Mouse (Mus musculus) thymus, adult 2 months (tissue): ENCODE data around the gene Gm10197. TPM values are rescaled to one million over a fixed set of nuclear protein-coding genes. Genes with fewer than 3 reads are reported as not detected.

Source experiments
- DNase-seq: peaks from one replicate; pipeline ENCODE4 v3.0.0; 2021
- H3K27ac ChIP-seq: fragments of 200-500 bp; 2 replicates; pipeline ENCODE4 v1.5.1; 2012; ENCODE audit warnings: low read length, control low read depth; ENCODE audit not compliant: control insufficient read depth, insufficient read depth
- H3K27me3 ChIP-seq: fragments of 200-500 bp; 2 replicates; pipeline ENCODE4 v1.6.1; 2012; ENCODE audit warnings: mild to moderate bottlenecking, low read length, moderate library complexity, mixed read lengths; ENCODE audit not compliant: control insufficient read depth, insufficient read depth
- H3K36me3 ChIP-seq: fragments of 200-500 bp; 2 replicates; pipeline ENCODE4 v1.6.1; 2012; ENCODE audit warnings: mild to moderate bottlenecking, low read length, moderate library complexity; ENCODE audit not compliant: control insufficient read depth, insufficient read depth
- H3K4me1 ChIP-seq: fragments of 200-500 bp; replicated peaks from 2 replicates; pipeline ENCODE4 v1.6.1; 2012; ENCODE audit warnings: low read length; ENCODE audit not compliant: control insufficient read depth, insufficient read depth
- H3K4me3 ChIP-seq: fragments of 200-500 bp; 2 replicates; pipeline ENCODE4 v1.5.1; 2012; ENCODE audit warnings: mild to moderate bottlenecking, low read length, control low read depth, moderate library complexity; ENCODE audit not compliant: control insufficient read depth, insufficient read depth
- CTCF ChIP-seq: fragments of 200-500 bp; IDR thresholded peaks from 2 replicates; pipeline ENCODE4 v1.5.1; 2012; ENCODE audit warnings: mild to moderate bottlenecking, control low read depth, low read length, moderate library complexity, borderline replicate concordance; ENCODE audit not compliant: control insufficient read depth, poor library complexity, insufficient read depth; ENCODE audit errors: extremely low read depth
- POLR2A ChIP-seq: fragments of 200-500 bp; IDR thresholded peaks from 2 replicates; pipeline ENCODE4 v1.6.1; 2012; ENCODE audit warnings: mild to moderate bottlenecking, low read length, control low read depth, moderate library complexity; ENCODE audit not compliant: control insufficient read depth, poor library complexity, insufficient read depth; ENCODE audit errors: extremely low read depth
- WGBS: fragments of 180-500 bp; shearing (Covaris S2); methylation state at CpG from one replicate; pipeline ENCODE4 v1.1.7; 2018; 5-methylcytosine and 5-hydroxymethylcytosine counted together
- polyA plus RNA-seq: library from polyadenylated mRNA; depleted of rRNA; stranded (reverse); fragments of >200 nt; gene quantifications from 2 replicates; pipeline ENCODE4 v1.2.3, GENCODE M21; 2012; rRNA removed

The Gm10197 gene
- polyA plus RNA-seq, 1 experiment: not detected

DNA sequence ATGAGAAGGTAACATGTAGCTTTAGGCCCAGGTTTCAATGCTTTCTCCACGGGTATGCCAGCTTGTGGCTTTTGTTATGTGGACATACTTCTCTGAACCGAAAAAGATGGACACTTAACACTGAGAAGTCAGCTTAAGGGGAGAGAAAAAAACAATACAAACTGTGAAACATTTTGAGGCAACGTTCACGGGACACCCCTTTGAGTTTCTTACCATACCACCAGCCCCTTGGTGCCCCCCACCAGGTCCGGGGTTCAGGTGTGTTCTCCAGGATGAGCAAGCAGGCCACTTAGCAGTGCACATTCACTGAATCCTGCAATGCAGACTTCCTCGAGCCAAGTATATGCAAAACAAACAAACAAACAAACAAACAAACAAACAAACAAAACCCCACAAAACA is 46.7 kb downstream of the Gm10197 start:
- peaks cover 9% of the 10 kb centered on the region for H3K4me1 ChIP-seq
- H3K4me3 ChIP-seq: no peak overlapping the region
- no peak for TF ChIP-seq CTCF
- no peak for TF ChIP-seq POLR2A
- H3K27ac ChIP-seq: no peak overlapping the region
- H3K36me3 ChIP-seq: no peaks in the 10 kb centered on the region
- no peak for DNase-seq
- 85% methylated on average over 6 of the region's 6 CpGs for WGBS
- no peaks in the 10 kb centered on the region for H3K27me3 ChIP-seq

DNA sequence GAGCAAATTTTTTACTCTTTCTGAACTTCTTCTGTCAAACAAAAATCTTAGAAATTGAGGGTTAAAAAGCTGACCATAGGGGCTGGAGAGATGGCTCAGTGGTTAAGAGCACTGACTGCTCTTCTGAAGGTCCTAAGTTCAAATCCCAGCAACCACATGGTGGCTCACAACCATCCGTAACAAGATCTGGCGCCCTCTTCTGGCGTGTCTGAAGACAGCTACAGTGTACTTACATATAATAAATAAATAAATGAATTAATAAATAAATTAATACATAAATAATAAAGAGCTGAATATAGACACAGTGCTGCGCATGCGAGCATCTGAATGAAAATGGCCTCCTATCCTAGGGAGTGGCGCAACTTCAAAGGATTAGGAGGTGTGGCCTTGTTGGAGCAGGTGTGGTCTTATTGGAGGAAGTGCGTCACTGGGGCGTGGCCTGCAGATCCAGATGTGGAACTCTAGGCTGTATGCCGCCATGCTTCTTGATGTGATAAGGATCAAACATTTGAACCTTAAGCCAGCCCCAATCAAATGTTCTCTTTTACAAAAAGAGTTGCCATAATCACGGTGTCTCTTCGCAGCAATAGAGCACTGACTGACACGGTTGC is 49.0 kb downstream of the Gm10197 start:
- DNase-seq: no peak
- Histone ChIP-seq H3K27ac (no peak overlapping the region), H3K27me3 (no peaks in the 10 kb centered on the region), H3K4me3 (no peak overlapping the region), H3K36me3 (no peaks in the 10 kb centered on the region), H3K4me1 (peaks cover 21% of the 10 kb centered on the region)
- 93% methylated on average over 12 of the region's 12 CpGs for WGBS
- TF ChIP-seq POLR2A: no peak
- no peak for TF ChIP-seq CTCF

Other genes with a start within 250 kb of the Gm10197 start
- gene Add3, start 231.3 kb downstream of the Gm10197 start, polyA plus RNA-seq: 23.1 and 24.0 TPM in 2 replicates
- gene Mxi1, start 61.2 kb downstream of the Gm10197 start, polyA plus RNA-seq: 29.1 and 31.9 TPM in 2 replicates
- 6.7 and 6.8 TPM in 2 replicates for gene Smndc1, start 18.8 kb upstream of the Gm10197 start, polyA plus RNA-seq
- 46.7 and 57.6 TPM in 2 replicates for gene Dusp5, start 157.3 kb upstream of the Gm10197 start, polyA plus RNA-seq
- 171 and 197 TPM in 2 replicates for gene Nutf2-ps1, start 217.3 kb upstream of the Gm10197 start, polyA plus RNA-seq
- 8.7 and 9.0 TPM in 2 replicates for gene Smc3, start 228.6 kb upstream of the Gm10197 start, polyA plus RNA-seq